Mouse (Mus musculus): ENCODE data around the gene Ermp1. TPM values are rescaled to one million over a fixed set of nuclear protein-coding genes. Genes with fewer than 3 reads are reported as not detected.
A peak's percentile ranks its signal among the peaks of the same experiment; 100 is the strongest.

Ermp1 gene
- 1 to 10 TPM; 8.0 to 8.2 TPM for total RNA-seq (2021)
- long read RNA-seq, experiment 1, full-length matches to known transcripts, result 3 of 5 reads
- long read RNA-seq, experiment 1, partial matches to known transcripts, result 0 of 5 reads
- long read RNA-seq, experiment 1, other reads (novel, unspliced or antisense), result 2 of 5 reads
- long read RNA-seq, experiment 2, full-length matches to known transcripts, result 2 of 4 reads
- long read RNA-seq, experiment 2, partial matches to known transcripts, result 0 of 4 reads
- long read RNA-seq, experiment 2, other reads (novel, unspliced or antisense), result 2 of 4 reads

GRCm38 (mm10) chr19:29647651-29648549, at the start of gene Ermp1:
Gene Ermp1 (minus strand): TSS chr19:29648415.
- DNase-seq (ENCODE audit: low spot score), result peak; percentile 97

GRCm38 (mm10) chr19:29697245-29697874, 49.1 kb upstream of the Ermp1 start, which contains the start of gene Mlana:
Gene Mlana (plus strand): TSS chr19:29697824.
- no peak for DNase-seq (ENCODE audit: low spot score)

- DNase-seq (ENCODE audit: low spot score), result no peak
Measured at GRCm38 (mm10) chr19:29696840-29697239, 48.6 kb upstream of the Ermp1 start.

- no peak for DNase-seq (ENCODE audit: low spot score)
Measured at GRCm38 (mm10) chr19:29696309-29696708, 48.1 kb upstream of the Ermp1 start.

- no peak for DNase-seq (ENCODE audit: low spot score)
Measured at GRCm38 (mm10) chr19:29695071-29695470, 46.9 kb upstream of the Ermp1 start.

GRCm38 (mm10) chr19:29683844-29684540, 35.8 kb upstream of the Ermp1 start:
- peak; percentile 78 for DNase-seq (ENCODE audit: low spot score)

DNA sequence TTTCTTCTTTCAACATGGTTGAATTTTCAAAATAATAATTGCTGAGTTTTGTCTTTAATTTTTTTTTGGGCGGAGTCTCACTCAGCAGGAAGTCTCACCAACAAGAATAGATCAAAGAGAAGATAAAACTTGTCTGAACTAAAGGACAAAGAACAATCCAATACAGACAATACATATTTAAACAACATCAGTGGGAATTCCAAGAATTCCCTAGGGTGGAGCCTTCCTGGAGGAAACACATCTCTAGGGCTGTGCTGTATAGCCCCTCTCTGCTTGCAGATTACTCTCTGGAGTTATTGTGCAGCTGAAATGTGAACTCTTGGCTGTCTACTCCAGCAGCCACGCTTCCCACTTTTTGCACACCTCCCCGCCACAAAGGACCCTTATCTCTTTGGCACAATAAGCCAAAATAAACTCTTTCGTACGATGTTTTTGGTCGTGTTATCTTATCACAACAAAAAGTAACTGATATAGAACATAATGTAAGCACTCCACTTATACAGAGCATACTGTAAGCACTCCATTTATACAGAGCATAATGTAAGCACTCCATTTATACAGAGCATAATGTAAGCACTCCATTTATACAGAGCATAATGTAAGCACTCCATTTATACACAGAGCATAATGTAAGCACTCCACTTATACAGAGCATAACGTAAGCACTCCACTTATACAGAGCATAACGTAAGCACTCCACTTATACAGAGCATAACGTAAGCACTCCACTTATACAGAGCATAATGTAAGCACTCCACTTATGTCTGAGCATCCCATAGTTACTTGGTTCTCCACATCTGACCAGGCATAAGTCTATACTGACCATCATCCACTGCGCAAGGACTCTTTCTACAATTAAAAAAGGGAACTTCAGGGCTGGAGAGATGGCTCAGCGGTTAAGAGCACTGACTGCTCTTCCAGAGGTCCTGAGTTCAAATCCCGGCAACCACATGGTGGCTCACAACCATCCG, 32.3 kb upstream of the Ermp1 start:
- DNase-seq (ENCODE audit: low spot score), result no peak

GRCm38 (mm10) chr19:29678181-29678778, 30.1 kb upstream of the Ermp1 start:
- no peak for DNase-seq (ENCODE audit: low spot score)

DNA sequence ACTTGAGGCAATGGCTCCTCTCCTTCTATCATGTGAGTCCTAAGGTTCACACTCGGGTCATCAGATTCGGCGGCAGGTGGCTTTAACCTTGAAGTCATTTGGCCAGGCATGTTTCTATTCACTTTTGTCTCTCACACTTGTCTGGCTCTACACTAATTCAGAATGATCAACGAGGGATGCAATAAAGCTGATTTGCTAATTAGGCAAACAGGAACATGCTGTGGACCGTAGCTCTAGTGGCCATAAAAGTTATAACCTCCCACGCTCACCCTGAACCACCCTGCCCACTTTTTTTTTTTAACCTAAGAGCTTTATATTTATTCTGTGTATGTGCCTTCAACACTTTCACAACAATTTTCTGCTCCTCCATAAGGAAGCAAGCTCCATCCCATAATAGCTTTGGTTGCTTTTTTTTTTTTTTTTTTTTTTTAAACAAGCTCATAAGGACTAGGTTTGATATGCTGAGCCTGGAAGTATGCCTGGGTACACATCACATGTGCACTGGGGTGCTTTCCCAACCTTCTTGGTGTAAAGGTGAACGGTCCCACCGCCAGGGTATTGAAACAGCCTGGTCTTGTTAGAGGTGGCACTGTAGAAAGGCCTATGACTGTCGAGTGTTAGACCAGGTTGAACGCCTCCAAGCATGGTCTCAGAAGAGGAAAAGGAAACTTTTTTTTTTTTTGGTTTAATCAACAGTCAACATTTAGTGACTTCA, 28.4 kb upstream of the Ermp1 start:
- DNase-seq (ENCODE audit: low spot score), result no peak

- no peak for DNase-seq (ENCODE audit: low spot score)
Measured at GRCm38 (mm10) chr19:29675562-29676078, 27.4 kb upstream of the Ermp1 start.

- no peak for DNase-seq (ENCODE audit: low spot score)
Measured at GRCm38 (mm10) chr19:29674946-29675345, 26.7 kb upstream of the Ermp1 start.

DNA sequence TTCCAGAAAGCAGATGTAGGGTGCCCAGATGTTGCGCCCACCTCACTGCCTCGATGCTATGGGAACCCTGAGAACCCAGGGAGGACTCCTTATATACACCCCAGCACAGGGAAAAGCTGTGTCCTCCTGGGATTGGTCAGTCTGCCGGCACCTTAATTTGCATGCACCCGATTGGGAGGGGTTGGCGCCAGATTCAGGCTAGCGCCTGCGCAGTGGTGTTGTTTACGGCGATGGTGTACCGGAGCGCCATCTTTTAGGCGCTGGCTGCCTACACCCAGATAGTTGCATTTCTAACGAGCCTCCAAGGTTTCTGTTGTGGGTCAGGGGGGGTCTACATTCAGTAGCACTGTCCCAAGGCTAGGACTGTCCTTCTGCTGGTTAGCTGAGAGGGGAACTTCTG, 24.4 kb upstream of the Ermp1 start:
- no peak for DNase-seq (ENCODE audit: low spot score)

- DNase-seq (ENCODE audit: low spot score), result no peak
Measured at GRCm38 (mm10) chr19:29671160-29671559, 22.9 kb upstream of the Ermp1 start.

DNA sequence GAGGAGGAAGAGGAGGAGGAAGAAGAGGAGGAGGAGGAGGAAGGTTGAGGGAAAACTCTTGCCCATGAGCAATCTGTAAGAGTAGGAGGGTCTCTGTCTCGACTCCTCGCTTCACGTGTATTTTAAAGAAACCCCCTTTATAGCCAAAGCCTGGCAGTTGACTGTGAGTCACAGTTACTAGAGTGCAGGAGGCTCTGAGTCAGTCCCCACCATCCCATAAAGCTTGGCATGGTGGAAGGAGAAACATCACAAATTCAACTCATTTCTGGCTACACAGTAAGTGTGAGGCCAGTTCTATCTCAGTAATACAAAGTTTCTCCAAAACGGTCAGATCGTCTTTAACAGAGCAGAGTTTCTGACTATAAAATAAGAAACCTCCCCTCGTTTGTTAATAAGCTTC, 22.0 kb upstream of the Ermp1 start:
- DNase-seq (ENCODE audit: low spot score), result no peak

DNA sequence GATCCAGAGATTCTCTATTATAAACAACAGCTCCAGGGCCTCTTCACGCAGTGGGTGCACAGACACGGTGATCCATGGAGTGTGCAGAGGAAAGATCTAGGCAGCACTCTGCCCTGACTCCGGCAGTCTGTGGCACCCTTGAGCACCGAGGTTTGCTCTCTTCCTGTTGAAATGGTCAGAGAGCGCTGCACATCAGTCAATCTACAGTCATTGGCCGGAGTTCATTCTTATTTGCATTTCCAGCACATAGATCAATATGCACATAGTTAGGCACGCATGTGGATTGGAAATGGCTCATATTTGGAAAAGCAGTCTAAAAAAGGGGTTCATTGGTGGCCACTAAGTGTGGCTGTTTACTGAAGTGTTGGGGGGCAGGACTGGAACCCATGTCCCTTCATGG, 19.9 kb upstream of the Ermp1 start:
- DNase-seq (ENCODE audit: low spot score), result no peak

GRCm38 (mm10) chr19:29666965-29667594, 18.9 kb upstream of the Ermp1 start:
- DNase-seq (ENCODE audit: low spot score), result no peak

GRCm38 (mm10) chr19:29666164-29666563, 17.9 kb upstream of the Ermp1 start:
- DNase-seq (ENCODE audit: low spot score), result no peak

GRCm38 (mm10) chr19:29664934-29665333, 16.7 kb upstream of the Ermp1 start:
- DNase-seq (ENCODE audit: low spot score), result no peak

DNA sequence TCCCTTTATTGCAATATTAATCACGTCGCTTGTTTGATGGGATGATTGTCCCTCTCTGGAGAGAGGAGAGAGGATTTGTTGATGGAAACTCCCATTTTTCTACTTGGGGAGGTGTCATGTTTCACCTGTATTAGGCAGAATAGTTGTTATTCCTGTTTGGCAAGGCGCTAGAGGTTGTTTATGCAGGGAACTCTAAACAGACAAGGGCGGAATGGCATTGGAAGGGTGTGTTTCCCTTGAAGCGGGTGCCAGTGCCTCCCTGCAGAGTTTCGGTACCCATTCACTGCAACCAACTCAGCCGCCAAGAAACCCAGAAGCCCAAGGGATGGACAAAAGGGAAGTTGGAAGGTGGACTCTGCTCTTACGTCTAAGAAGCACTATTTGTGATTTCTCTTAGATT, 15.6 kb upstream of the Ermp1 start:
- DNase-seq (ENCODE audit: low spot score), result no peak
